Mouse (Mus musculus): ENCODE measurements around the gene Agfg2.

DNA sequence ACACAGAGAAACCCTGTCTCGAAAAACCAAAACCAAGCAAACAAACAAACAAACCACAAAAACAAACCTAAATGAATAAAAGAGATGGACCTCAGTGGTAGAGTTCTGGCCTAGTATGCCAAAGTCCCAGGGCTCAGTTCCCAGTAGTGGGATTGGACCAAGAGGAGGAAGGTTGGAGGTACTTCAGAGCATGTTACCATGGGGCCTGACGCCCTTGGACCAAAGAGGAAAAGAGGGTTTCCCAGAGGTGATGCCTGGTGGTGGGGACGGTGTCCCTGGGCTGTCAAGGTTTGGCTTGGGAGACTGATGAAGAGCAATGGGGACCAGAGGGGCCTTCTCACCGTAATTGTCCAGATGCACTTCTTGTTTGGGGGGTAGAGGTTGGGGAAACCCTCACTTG is 74.5 kb downstream of the Agfg2 start:
- TF ChIP-seq POLR2A (IDR thresholded peaks at IDR 0.05; ENCODE audit: low read depth, low read length) (no peak), CTCF (IDR thresholded peaks at IDR 0.05; ENCODE audit: extremely low read depth, insufficient read depth, insufficient read length, insufficient replicate concordance) (no peak)
